Mouse (Mus musculus) gastrocnemius, postnatal 25 days (tissue): ENCODE data around the gene Lipo1. TPM values are rescaled to one million over a fixed set of nuclear protein-coding genes. Genes with fewer than 3 reads are reported as not detected.
A peak's percentile ranks its signal among the peaks of the same experiment; 100 is the strongest.
"Not testable (repeated sequence)": the region's sequence is repeated elsewhere in the genome, so short reads cannot be mapped to it uniquely, and the experiment has no call there.

ENCODE experiments used
- DNase-seq: peaks from one replicate; pipeline ENCODE4 v3.0.0; 2022
- long read RNA-seq, 2 experiments: library from polyadenylated mRNA; stranded (forward); transcript quantifications; one replicate each; pipeline ENCODE4 v2.0.0; 2021
- total RNA-seq, 2 experiments: library from RNA; stranded (reverse); gene quantifications; 1 replicate in 1 of 2; 2 replicates in 1 of 2; pipeline ENCODE4 v1.2.3; 2021

Gene Lipo1
- not detected for total RNA-seq
- long read RNA-seq, experiment 1, result 0 reads
- long read RNA-seq, experiment 2, result 0 reads

GRCm38 (mm10) chr19:33787359-33787758 lies at the start of gene Lipo1:
Lipo1 (minus strand) TSS chr19:33787459.
- not testable (repeated sequence) for DNase-seq

DNA sequence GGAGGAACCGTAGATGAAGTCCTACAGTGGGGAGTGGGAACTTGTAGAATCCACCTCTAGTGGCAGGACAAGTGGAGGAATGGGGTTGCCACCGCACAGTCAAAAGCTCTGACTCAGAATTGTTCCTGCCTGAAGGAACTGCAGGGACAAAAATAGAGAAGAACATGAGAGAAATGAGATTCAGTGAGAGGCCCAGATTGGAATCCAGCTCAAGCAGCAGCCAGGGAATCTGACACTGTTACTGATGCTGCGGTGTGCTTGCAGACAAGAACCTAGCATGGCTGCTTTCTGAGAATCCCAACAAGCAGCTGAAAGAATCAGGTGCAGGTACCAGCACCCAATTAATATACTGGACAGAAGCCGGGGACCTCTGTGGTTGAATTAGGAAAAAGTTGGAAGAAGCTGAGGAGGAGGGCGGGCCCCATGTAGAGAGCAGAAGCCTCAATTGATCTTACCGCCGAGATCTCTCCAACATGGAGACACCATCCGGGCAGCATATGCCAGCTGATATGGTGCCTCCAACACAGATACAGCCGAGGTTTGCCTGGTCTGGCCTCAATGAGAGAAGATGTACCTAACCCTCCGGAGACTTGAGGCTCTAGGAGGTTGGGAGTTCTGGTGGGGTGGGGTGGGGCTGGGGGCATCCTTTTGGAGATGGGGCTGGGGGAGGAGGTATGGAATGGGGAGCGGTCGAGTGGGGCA lies 532 bp downstream of the Lipo1 start:
- no peak for DNase-seq

- peak; percentile 5 for DNase-seq
Observed at GRCm38 (mm10) chr19:33761287-33762086, 25.8 kb downstream of the Lipo1 start, which contains the start of gene Lipo3. Lipo3 (minus strand) TSS chr19:33761951.

- not testable (repeated sequence) for DNase-seq
Observed at GRCm38 (mm10) chr19:33751259-33751658, 36.0 kb downstream of the Lipo1 start, which contains the start of gene Lipo2. Lipo2 (minus strand) TSS chr19:33751359.

Other genes starting within 250 kb of the Lipo1 start
- gene Gm8978, start 162.2 kb downstream of the Lipo1 start, total RNA-seq, result not detected
- gene Lipo2, start 36.1 kb downstream of the Lipo1 start, total RNA-seq, result under 1 TPM in 1 of 2 experiments, not detected in 1; 0.26 TPM
- gene Lipo3, start 25.5 kb downstream of the Lipo1 start, total RNA-seq, result 1 to 10 TPM; 4.3 to 4.6 TPM
- not detected for gene Lipf, start 173.7 kb upstream of the Lipo1 start, total RNA-seq
- not detected for gene Lipk, start 220.8 kb upstream of the Lipo1 start, total RNA-seq